ENCODE assay signal across 8 mouse cellular contexts in genomic region chr13:109439436-109440161, GRCm38 (mm10).
DNase-seq lines count a peak whose midpoint lies in the region; ATAC-seq and TF ChIP-seq lines count a peak whose summit lies in the region.

No protein-coding gene starts in this region.

- peaks cover 15% of the 10 kb centered on the region for H3K4me1 ChIP-seq in heart, embryonic 13.5 days
- peaks cover 36% of the 10 kb centered on the region for H3K4me1 ChIP-seq in forebrain, embryonic 13.5 days
- peaks cover 8% of the 10 kb centered on the region for H3K4me1 ChIP-seq in kidney, embryonic 16.5 days (ENCODE audit: insufficient read depth, low read length)
- H3K4me1 ChIP-seq in midbrain, postnatal 0 days (ENCODE audit: insufficient read depth, low read length), result peaks cover 12% of the 10 kb centered on the region

- peak overlapping the region; percentile 78 for H3K27ac ChIP-seq in heart, embryonic 13.5 days (replicated peaks)
- peak overlapping the region; percentile 94 for H3K27ac ChIP-seq in forebrain, embryonic 13.5 days
- H3K27ac ChIP-seq in kidney, embryonic 16.5 days (ENCODE audit: low read length), result peak overlapping the region; percentile 91
- H3K27ac ChIP-seq in midbrain, postnatal 0 days (ENCODE audit: low read depth, low read length), result peak overlapping the region; percentile 91

- H3K9ac ChIP-seq in heart, embryonic 13.5 days, result no peak overlapping the region; the same call in 1 of the 2 replicates
- peak overlapping the region; percentile 80 for H3K9ac ChIP-seq in forebrain, embryonic 13.5 days
- no peak overlapping the region for H3K9ac ChIP-seq in kidney, embryonic 16.5 days (replicated peaks; ENCODE audit: low read length)
- H3K9ac ChIP-seq in midbrain, postnatal 0 days (replicated peaks; ENCODE audit: low read length, poor library complexity, severe bottlenecking), result peak overlapping the region; percentile 75; the same call in 1 of the 2 replicates

- no peak for TF ChIP-seq CTCF in midbrain, postnatal 0 days (IDR thresholded peaks at IDR 0.05)

- H3K4me2 ChIP-seq in heart, embryonic 13.5 days, result peak overlapping the region; percentile 74
- peak overlapping the region; percentile 70 for H3K4me2 ChIP-seq in forebrain, embryonic 13.5 days
- H3K4me2 ChIP-seq in kidney, embryonic 16.5 days (replicated peaks; ENCODE audit: low read depth, low read length), result peak overlapping the region; percentile 91
- H3K4me2 ChIP-seq in midbrain, postnatal 0 days (ENCODE audit: low read depth, low read length, poor library complexity, severe bottlenecking), result peak overlapping the region; percentile 75

- no peak for ATAC-seq in heart, embryonic 13.5 days (ENCODE audit: extremely low read depth, insufficient number of reproducible peaks, low FRiP score, low TSS enrichment)
- ATAC-seq in forebrain, embryonic 13.5 days, result no peak
- ATAC-seq in kidney, embryonic 16.5 days (ENCODE audit: low FRiP score, low TSS enrichment), result no peak
- ATAC-seq in midbrain, postnatal 0 days (ENCODE audit: low FRiP score), result no peak

- DNase-seq in heart, adult 18-20 months, result no peak
- no peak for DNase-seq in midbrain, postnatal 0 days (ENCODE audit: low spot score)
- DNase-seq in right cerebral cortex, postnatal 36 days (ENCODE audit: low spot score in 2 of 2), result no peak
- no peak for DNase-seq in adipocyte (ENCODE audit: low spot score)
- no peak for DNase-seq in adrenal gland, postnatal 4 days (ENCODE audit: low spot score in 2 of 2)

- H3K27me3 ChIP-seq in heart, embryonic 13.5 days (replicated peaks), result no peaks in the 10 kb centered on the region
- no peaks in the 10 kb centered on the region for H3K27me3 ChIP-seq in forebrain, embryonic 13.5 days
- no peaks in the 10 kb centered on the region for H3K27me3 ChIP-seq in kidney, embryonic 16.5 days (ENCODE audit: insufficient read depth, low read length)
- no peaks in the 10 kb centered on the region for H3K27me3 ChIP-seq in midbrain, postnatal 0 days (ENCODE audit: insufficient read depth, low read length)

- H3K36me3 ChIP-seq in heart, embryonic 13.5 days, result no peaks in the 10 kb centered on the region
- H3K36me3 ChIP-seq in forebrain, embryonic 13.5 days (ENCODE audit: poor library complexity, severe bottlenecking), result no peaks in the 10 kb centered on the region
- no peaks in the 10 kb centered on the region for H3K36me3 ChIP-seq in kidney, embryonic 16.5 days (ENCODE audit: insufficient read depth, low read length)
- no peaks in the 10 kb centered on the region for H3K36me3 ChIP-seq in midbrain, postnatal 0 days (ENCODE audit: insufficient read depth, low read length)

- H3K4me3 ChIP-seq in heart, embryonic 13.5 days, result peak overlapping the region; percentile 55
- peak overlapping the region; percentile 59 for H3K4me3 ChIP-seq in forebrain, embryonic 13.5 days
- peak overlapping the region; percentile 64 for H3K4me3 ChIP-seq in kidney, embryonic 16.5 days (ENCODE audit: low read length)
- peak overlapping the region; percentile 66 for H3K4me3 ChIP-seq in midbrain, postnatal 0 days (ENCODE audit: low read depth, low read length)

- H3K9me3 ChIP-seq in heart, embryonic 13.5 days, result no peaks in the 10 kb centered on the region
- no peaks in the 10 kb centered on the region for H3K9me3 ChIP-seq in forebrain, embryonic 13.5 days (replicated peaks)
- no peaks in the 10 kb centered on the region for H3K9me3 ChIP-seq in kidney, embryonic 16.5 days (ENCODE audit: low read length)
- H3K9me3 ChIP-seq in midbrain, postnatal 0 days (ENCODE audit: low read length), result no peaks in the 10 kb centered on the region

- WGBS in heart, embryonic 13.5 days, result 50% methylated on average over 5 of the region's 5 CpGs
- WGBS in forebrain, embryonic 13.5 days, result 72% methylated on average over 5 of the region's 5 CpGs
- 51% methylated on average over 5 of the region's 5 CpGs for WGBS in kidney, embryonic 16.5 days
- WGBS in midbrain, postnatal 0 days, result 61% methylated on average over 5 of the region's 5 CpGs

Comparison
In these comparisons a context has a peak if more than half of its experiments do, and no peak if none do; other contexts are left out.
1. H3K9ac ChIP-seq: peak in forebrain, embryonic 13.5 days (single experiment) and midbrain, postnatal 0 days (single experiment); none in heart, embryonic 13.5 days (single experiment) and kidney, embryonic 16.5 days (single experiment).
2. Peak in every context shown above with its lines, with median percentiles within 50 percentile points of each other: H3K27ac ChIP-seq, H3K4me2 ChIP-seq and H3K4me3 ChIP-seq.